Mouse (Mus musculus) bone marrow, adult 2 months (tissue): ENCODE data around the gene Fgfr2.

Experiments used
- CTCF ChIP-seq: fragments of 200-500 bp; IDR thresholded peaks from 2 replicates; pipeline ENCODE4 v1.5.1; 2011; ENCODE audit warnings: low read length, control low read depth; ENCODE audit not compliant: control insufficient read depth, insufficient read depth
- POLR2A ChIP-seq: fragments of 200-500 bp; IDR thresholded peaks from 2 replicates; pipeline ENCODE4 v1.6.1; 2011; ENCODE audit warnings: low read depth, mild to moderate bottlenecking, control low read depth, low read length, borderline replicate concordance; ENCODE audit not compliant: control insufficient read depth

DNA sequence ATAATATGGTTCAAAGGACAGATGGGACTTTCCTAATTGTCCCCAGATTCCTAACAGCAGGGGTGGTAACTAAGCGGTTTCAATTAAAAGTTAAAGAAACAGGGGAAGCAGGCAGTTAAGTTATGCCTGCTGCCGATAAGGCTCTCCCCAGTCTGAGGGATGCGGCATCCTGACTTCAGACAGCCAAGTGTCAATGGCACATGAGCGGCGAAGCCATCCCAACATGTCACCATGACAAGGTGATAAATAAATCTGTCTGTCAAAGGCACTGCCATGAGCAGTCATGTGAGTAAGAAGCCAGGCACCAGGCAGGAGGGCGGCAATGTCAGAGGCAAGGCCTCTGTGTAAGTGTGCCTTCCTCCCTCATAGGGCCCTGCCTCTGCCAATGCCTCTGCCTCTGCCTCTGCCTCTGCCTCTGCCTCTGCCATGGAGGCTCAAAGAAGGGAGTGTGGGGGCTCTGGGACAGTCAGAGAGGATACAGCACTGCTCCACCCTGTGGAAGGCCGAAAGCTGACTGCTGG lies 55.8 kb downstream of the Fgfr2 start:
- no peak for TF ChIP-seq CTCF
- no peak for TF ChIP-seq POLR2A
